Mouse (Mus musculus) heart, postnatal 10 days (tissue): ENCODE measurements around the gene Hnf1a. TPM values are rescaled to one million over a fixed set of nuclear protein-coding genes. Genes with fewer than 3 reads are reported as not detected.

Experiments
- DNase-seq, 2 experiments: peaks; one replicate each; pipeline ENCODE4 v3.0.0; 2021
- intact Hi-C: fragments of 180-260 bp; cut with DNase I; formaldehyde crosslinking; loops from one replicate; pipeline ENCODE4 v1.15.1; 2025
- total RNA-seq, 2 experiments: library from RNA; stranded (reverse); gene quantifications; 2 replicates each; pipeline ENCODE4 v1.2.3; 2021

Gene Hnf1a
- total RNA-seq, 2 experiments from 2014 or later = not detected

GRCm38 (mm10) chr5:114908598-114909305, 62.1 kb downstream of the Hnf1a start:
- no peak for DNase-seq
- intact Hi-C loops = no loop called here

- peak in 1 of 2 experiments; percentile 60 for DNase-seq
- intact Hi-C loops = loop anchor here (1.0 to 5.0 kb wide), 2 partner anchors 78 to 200 kb away; no protein-coding TSS in a partner anchor
Measured at GRCm38 (mm10) chr5:114902413-114902812, 68.5 kb downstream of the Hnf1a start.

Other genes with a start within 250 kb of the Hnf1a start
- 10 to 100 TPM; 54.4 to 55.6 TPM for gene Ankrd13a, start 196.4 kb downstream of the Hnf1a start, total RNA-seq
- 10 to 100 TPM; 48.0 to 52.2 TPM for gene Git2, start 195.6 kb downstream of the Hnf1a start, total RNA-seq
- 10 to 100 TPM; 15.5 to 17.8 TPM for gene 1500011B03Rik, start 147.6 kb downstream of the Hnf1a start, total RNA-seq
- not detected for gene 4930519G04Rik, start 117.4 kb downstream of the Hnf1a start, total RNA-seq
- not detected for gene Gm9936, start 112.4 kb downstream of the Hnf1a start, total RNA-seq
- 1 to 10 TPM; 2.2 to 3.7 TPM for gene Oasl2, start 74.2 kb downstream of the Hnf1a start, total RNA-seq
- under 1 TPM; 0.40 to 0.50 TPM for gene Oasl1, start 47.9 kb downstream of the Hnf1a start, total RNA-seq
- gene 2210016L21Rik, start 28.9 kb downstream of the Hnf1a start, total RNA-seq = 10 to 100 TPM; 27.1 to 30.3 TPM
- 10 to 100 TPM; 51.9 to 56.5 TPM for gene Sppl3, start 40.0 kb upstream of the Hnf1a start, total RNA-seq
- not detected for gene Gm10401, start 127.2 kb upstream of the Hnf1a start, total RNA-seq
- gene Acads, start 148.3 kb upstream of the Hnf1a start, total RNA-seq = 100 to 1,000 TPM; 198 to 202 TPM
- 10 to 100 TPM; 23.8 TPM for gene Unc119b, start 163.9 kb upstream of the Hnf1a start, total RNA-seq
- gene Mlec, start 187.1 kb upstream of the Hnf1a start, total RNA-seq = 10 to 100 TPM; 72.9 to 85.0 TPM
- gene Cabp1, start 223.3 kb upstream of the Hnf1a start, total RNA-seq = 1 to 10 TPM; 6.4 to 6.6 TPM